Mouse (Mus musculus): Measurements from ENCODE around the gene Prkca.

GRCm38 (mm10) chr11:108319162-108319561, 24.6 kb downstream of the Prkca start:
- TF ChIP-seq CTCF (IDR thresholded peaks at IDR 0.05 in 2 of 3, conservative IDR thresholded peaks at IDR 0.05 in 1 of 3; ENCODE audit: control insufficient read depth in 1 of 3, insufficient read depth in 1 of 3, low read depth in 2 of 3, low read length in 3 of 3, poor library complexity in 1 of 3, severe bottlenecking in 1 of 3), result no peak
- TF ChIP-seq EP300 (IDR thresholded peaks at IDR 0.05; ENCODE audit: low read depth in 1 of 2, low read length in 2 of 2), result no peak
- no peak for TF ChIP-seq ZC3H11A (IDR thresholded peaks at IDR 0.05; ENCODE audit: low read depth, low read length)
- TF ChIP-seq MAFK (IDR thresholded peaks at IDR 0.05; ENCODE audit: borderline replicate concordance, low read depth, low read length), result no peak
- TF ChIP-seq POLR2AphosphoS2 (IDR thresholded peaks at IDR 0.05; ENCODE audit: low read length), result no peak
- TF ChIP-seq POLR2A (IDR thresholded peaks at IDR 0.05; ENCODE audit: control insufficient read depth in 1 of 2, insufficient read depth in 1 of 2, low read depth in 1 of 2, low read length in 2 of 2, poor library complexity in 1 of 2), result no peak
- no peak for TF ChIP-seq TCF12 (IDR thresholded peaks at IDR 0.05; ENCODE audit: low read depth, low read length)

Data from MEL (cell line).